Mouse (Mus musculus) CH12.LX (cell line): ENCODE data around the gene Gm17364. TPM values are rescaled to one million over a fixed set of nuclear protein-coding genes. Genes with fewer than 3 reads are reported as not detected.

Experiments
- DNase-seq: peaks from one replicate; pipeline ENCODE4 v3.0.0-alpha.2; 2013; ENCODE audit errors: extremely low read depth
- H3K27ac ChIP-seq: 2 replicates; pipeline ENCODE4 v1.5.1; 2012; ENCODE audit warnings: low read depth, mild to moderate bottlenecking, control low read depth, moderate library complexity; ENCODE audit not compliant: insufficient read depth
- H3K27me3 ChIP-seq: replicated peaks from 2 replicates; pipeline ENCODE3; 2012; ENCODE audit warnings: inconsistent platforms
- H3K36me3 ChIP-seq, 2 experiments: replicated peaks in 1 of 2; 2 replicates each; pipeline versions ENCODE3 to v1.6.1; 2012; ENCODE audit warnings: inconsistent platforms in 1 of 2, low read length in 1 of 2, mild to moderate bottlenecking in 1 of 2, mixed read lengths in 1 of 2, moderate library complexity in 1 of 2; ENCODE audit not compliant: control insufficient read depth in 1 of 2, insufficient read depth in 1 of 2
- H3K4me1 ChIP-seq, 2 experiments: 2 replicates each; pipeline ENCODE4 v1.6.1; 2012; ENCODE audit warnings: inconsistent platforms in 1 of 2, moderate library complexity in 1 of 2; ENCODE audit not compliant: insufficient read depth in 2 of 2, control insufficient read depth in 1 of 2
- H3K4me2 ChIP-seq: 2 replicates; pipeline ENCODE4 v1.6.1; 2012; ENCODE audit warnings: low read depth, mild to moderate bottlenecking, control low read depth; ENCODE audit not compliant: poor library complexity, insufficient read depth, severe bottlenecking
- H3K4me3 ChIP-seq, 3 experiments: fragments of 150-350 bp in 1 of 3; sonication (generic) in 1 of 3; replicated peaks in 1 of 3; 2 replicates each; pipeline versions ENCODE3 to v1.5.1; 2011 to 2012; ENCODE audit warnings: low read depth in 2 of 3, low read length in 2 of 3, mild to moderate bottlenecking in 2 of 3, moderate library complexity in 2 of 3, control low read depth in 1 of 3, improper control_type of control experiment in 1 of 3, inconsistent platforms in 1 of 3, mixed read lengths in 1 of 3; ENCODE audit not compliant: poor library complexity in 1 of 3
- H3K79me2 ChIP-seq: replicated peaks from 2 replicates; pipeline ENCODE4 v1.6.1; 2012; ENCODE audit warnings: mild to moderate bottlenecking, moderate library complexity; ENCODE audit not compliant: control insufficient read depth, poor library complexity, insufficient read depth, severe bottlenecking; ENCODE audit errors: extremely low read depth
- H3K9ac ChIP-seq: 2 replicates; pipeline ENCODE4 v1.6.1; 2012; ENCODE audit warnings: low read depth, mild to moderate bottlenecking, control low read depth, moderate library complexity; ENCODE audit not compliant: insufficient read depth
- H3K9me3 ChIP-seq: replicated peaks from 2 replicates; pipeline ENCODE3; 2012; ENCODE audit warnings: low read length, inconsistent platforms, mixed read lengths
- BHLHE40 ChIP-seq: IDR thresholded peaks from 2 replicates; pipeline ENCODE4 v1.6.1; 2011; ENCODE audit warnings: mild to moderate bottlenecking, low read depth, low read length, improper control_type of control experiment
- CHD2 ChIP-seq: IDR thresholded peaks from 2 replicates; pipeline ENCODE4 v1.6.1; 2011; ENCODE audit warnings: low read length, improper control_type of control experiment
- CTCF ChIP-seq, 2 experiments: IDR thresholded peaks in 1 of 2; conservative IDR thresholded peaks in 1 of 2; 2 replicates each; pipeline ENCODE4 v1.5.1; 2011 to 2012; ENCODE audit warnings: low read depth in 2 of 2, low read length in 2 of 2, improper control_type of control experiment in 1 of 2, inconsistent platforms in 1 of 2, mild to moderate bottlenecking in 1 of 2, moderate library complexity in 1 of 2
- E2F4 ChIP-seq: IDR thresholded peaks from 2 replicates; pipeline ENCODE4 v1.6.1; 2011; ENCODE audit warnings: low read depth, low read length, improper control_type of control experiment; ENCODE audit not compliant: insufficient replicate concordance
- ELF1 ChIP-seq: IDR thresholded peaks from 2 replicates; pipeline ENCODE4 v1.6.1; 2014; ENCODE audit warnings: low read depth, mild to moderate bottlenecking, inconsistent platforms, low read length, improper control_type of control experiment
- GABPA ChIP-seq: IDR thresholded peaks from 2 replicates; pipeline ENCODE4 v1.6.1; 2012; ENCODE audit warnings: low read depth, low read length, improper control_type of control experiment, inconsistent platforms; ENCODE audit not compliant: insufficient replicate concordance
- IRF4 ChIP-seq: IDR thresholded peaks from 2 replicates; pipeline ENCODE4 v1.6.1; 2014; ENCODE audit warnings: low read depth, mild to moderate bottlenecking, inconsistent platforms, low read length, improper control_type of control experiment
- JUND ChIP-seq: conservative IDR thresholded peaks from 2 replicates; pipeline ENCODE4 v1.6.1; 2011; ENCODE audit warnings: low read depth, low read length, improper control_type of control experiment
- MAZ ChIP-seq: IDR thresholded peaks from 2 replicates; pipeline ENCODE4 v1.6.1; 2012; ENCODE audit warnings: low read depth, mild to moderate bottlenecking, inconsistent platforms, low read length, improper control_type of control experiment, moderate library complexity
- MEF2A ChIP-seq: IDR thresholded peaks from 2 replicates; pipeline ENCODE4 v1.6.1; 2014; ENCODE audit warnings: low read depth, mild to moderate bottlenecking, inconsistent platforms, low read length, improper control_type of control experiment, borderline replicate concordance
- MXI1 ChIP-seq: IDR thresholded peaks from 2 replicates; pipeline ENCODE4 v1.6.1; 2011; ENCODE audit warnings: mild to moderate bottlenecking, low read depth, low read length, improper control_type of control experiment
- MYC ChIP-seq: IDR thresholded peaks from 2 replicates; pipeline ENCODE4 v1.6.1; 2011; ENCODE audit warnings: low read depth, mild to moderate bottlenecking, improper control_type of control experiment, low read length
- POLR2AphosphoS2 ChIP-seq: IDR thresholded peaks from 2 replicates; pipeline ENCODE4 v1.6.1; 2011; ENCODE audit warnings: low read depth, low read length, improper control_type of control experiment
- RCOR1 ChIP-seq: conservative IDR thresholded peaks from 2 replicates; pipeline ENCODE4 v1.6.1; 2012; ENCODE audit warnings: low read depth, mild to moderate bottlenecking, inconsistent platforms, low read length, improper control_type of control experiment
- UBTF ChIP-seq: IDR thresholded peaks from 2 replicates; pipeline ENCODE4 v1.6.1; 2012; ENCODE audit warnings: low read depth, mild to moderate bottlenecking, inconsistent platforms, low read length, improper control_type of control experiment, moderate library complexity
- USF1 ChIP-seq: IDR thresholded peaks from 2 replicates; pipeline ENCODE4 v1.6.1; 2014; ENCODE audit warnings: low read depth, mild to moderate bottlenecking, inconsistent platforms, low read length, improper control_type of control experiment
- USF2 ChIP-seq: conservative IDR thresholded peaks from 2 replicates; pipeline ENCODE4 v1.6.1; 2011; ENCODE audit warnings: low read depth, low read length, improper control_type of control experiment
- dilution Hi-C: fragments of 300-500 bp; cut with MboI; formaldehyde crosslinking; loops from 2 replicates; pipeline ENCODE4 v1.14.3; 2020; ENCODE audit warnings: low sequenced_read_pairs; ENCODE audit not compliant: extremely low pct_unique_long_range_greater_than_20kb, extremely low pct_ligation_motif_present
- in situ Hi-C: fragments of 300-500 bp; cut with MboI; formaldehyde crosslinking; loops from 3 replicates; pipeline ENCODE4 v1.14.3; 2019; ENCODE audit warnings: low sequenced_read_pairs, low pct_ligation_motif_present, low pct_unique_long_range_greater_than_20kb, mixed read lengths
- polyA plus RNA-seq: library from polyadenylated mRNA; unstranded; fragments of >175 nt; gene quantifications from 2 replicates; pipeline ENCODE4 v1.2.1, GENCODE M21; 2012; ENCODE audit warnings: low read depth; ENCODE audit not compliant: insufficient read length
- total RNA-seq, 2 experiments: library from RNA; depleted of rRNA; stranded (reverse); fragments of 300-350 nt in 1 of 2; fragments of >200 nt in 1 of 2; gene quantifications; 2 replicates each; pipeline ENCODE4 v1.2.3; 2012 to 2014

Gene Gm17364
- not detected in 2 replicates for total RNA-seq (2012; rRNA removed)
- not detected in 2 replicates for total RNA-seq (2014; rRNA removed)
- polyA plus RNA-seq, result 17.3 TPM in 1 of 2 replicates, not detected in the other

DNA sequence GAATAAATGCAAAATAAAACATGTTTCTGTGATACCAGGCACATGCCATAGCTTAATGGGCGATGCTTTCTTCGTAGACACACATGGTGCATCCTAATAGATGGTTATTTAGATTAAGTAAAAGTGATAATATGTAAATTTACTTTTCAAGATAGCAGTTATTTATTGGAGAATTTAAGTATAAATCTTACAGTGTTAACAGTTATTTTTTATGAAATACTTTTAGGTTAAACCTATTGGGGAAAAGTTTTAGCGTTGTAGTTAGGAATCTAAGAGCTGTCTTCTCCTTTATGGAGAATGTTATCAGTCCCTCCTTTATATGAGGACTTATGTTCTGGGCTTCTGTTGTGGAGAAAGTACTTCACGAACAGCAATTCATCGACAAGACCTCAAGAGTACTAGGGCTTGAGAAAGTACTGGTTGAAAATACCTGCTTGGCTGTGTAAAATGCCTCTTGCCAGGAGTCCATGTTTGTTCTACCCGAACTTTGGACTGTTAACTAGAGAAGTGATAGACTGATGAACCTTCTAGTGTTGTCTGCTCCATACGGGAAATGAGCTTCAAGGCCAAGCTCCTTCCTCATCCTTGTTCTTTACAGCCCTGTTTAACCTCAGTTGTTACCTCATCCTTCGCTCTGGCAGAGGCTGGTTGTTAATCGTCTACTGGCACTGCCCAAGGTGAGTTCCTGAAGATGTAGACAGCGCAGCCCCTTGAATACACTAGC is at the start of gene Gm17364:
Gene Gm17364, minus strand, starts transcription at position 51 of the 724 bp plus-strand sequence.
- dilution Hi-C loops, result no loop called here
- peaks cover 0 to 3% of the 10 kb centered on the region in 2 experiments; a peak in 1 of 4 replicates for H3K4me1 ChIP-seq
- no peak within 1 kb of the TSS for H3K27ac ChIP-seq
- no peak within 1 kb of the TSS for H3K9ac ChIP-seq
- H3K4me2 ChIP-seq, result no peak within 1 kb of the TSS
- TF ChIP-seq POLR2AphosphoS2, result no peak
- TF ChIP-seq MAZ, result no peak
- no peak for TF ChIP-seq IRF4
- TF ChIP-seq JUND, result no peak
- TF ChIP-seq MXI1, result no peak
- no peak for TF ChIP-seq UBTF
- no peak for TF ChIP-seq BHLHE40
- no peak for TF ChIP-seq CHD2
- no peak for TF ChIP-seq MEF2A
- no peak for TF ChIP-seq E2F4
- no peak for TF ChIP-seq USF1
- TF ChIP-seq, all 38 proteins: peak for 0
- Histone ChIP-seq H3K36me3 (peaks cover 0 to 40% of the 10 kb centered on the region in 2 experiments), H3K27me3 (no peaks in the 10 kb centered on the region), H3K4me3 (no peak within 1 kb of the TSS), H3K9me3 (peaks cover 2% of the 10 kb centered on the region), H3K79me2 (0 out of 2 replicates have a peak, but pooled peaks cover 2% of the 10 kb centered on the region)
- in situ Hi-C loops, result no loop called here
- no peak for DNase-seq

DNA sequence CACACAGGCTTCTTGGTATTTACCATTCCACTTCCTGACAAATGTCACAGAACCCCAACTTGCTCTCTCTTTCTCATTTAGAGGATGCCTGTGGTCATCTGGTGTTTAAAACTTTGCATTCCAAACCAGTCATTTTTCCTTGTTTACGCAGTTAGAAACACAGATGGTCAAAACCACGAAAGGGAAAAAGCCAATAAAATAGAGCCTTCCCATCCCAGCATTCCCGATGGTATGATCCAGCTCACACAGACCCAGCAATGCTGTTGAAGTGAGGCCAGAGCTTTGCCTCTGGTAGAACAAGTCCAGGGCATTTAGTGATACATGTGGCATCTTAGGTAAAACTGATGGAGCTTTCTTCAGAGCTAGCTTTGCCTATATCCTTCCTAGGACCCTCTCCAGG is 47.7 kb upstream of the Gm17364 start:
- Histone ChIP-seq H3K27ac (no peak overlapping the region), H3K4me3 (no peak overlapping the region), H3K36me3 (peaks cover 39 to 86% of the 10 kb centered on the region in 2 experiments), H3K4me2 (no peak overlapping the region), H3K4me1 (peaks cover 2 to 8% of the 10 kb centered on the region in 2 experiments; a peak in 2 of 4 replicates), H3K9ac (no peak overlapping the region), H3K79me2 (0 out of 2 replicates have a peak, but pooled peaks cover 2% of the 10 kb centered on the region), H3K9me3 (no peaks in the 10 kb centered on the region), H3K27me3 (no peaks in the 10 kb centered on the region)
- dilution Hi-C loops (no loop called here), in situ Hi-C loops (no loop called here)
- DNase-seq, result no peak
- TF ChIP-seq UBTF (no peak), POLR2AphosphoS2 (no peak), USF2 (no peak), RCOR1 (no peak), MXI1 (no peak), MYC (no peak), GABPA (no peak), MAZ (no peak), IRF4 (no peak), CTCF (conservative IDR thresholded peaks at IDR 0.05 in 1 of 2, IDR thresholded peaks at IDR 0.05 in 1 of 2; ENCODE audit: low read depth in 2 of 2, low read length in 2 of 2) (no peak), ELF1 (no peak), BHLHE40 (no peak)
